Mouse (Mus musculus): Measurements from ENCODE around the gene Olfr1373. TPM values are rescaled to one million over a fixed set of nuclear protein-coding genes. Genes with fewer than 3 reads are reported as not detected.

The Olfr1373 gene
- polyA plus RNA-seq, 1 experiment from 2014 or later: not detected

- DNase-seq: no peak
- no peak overlapping the region for H3K4me2 ChIP-seq
- no peak overlapping the region for H3K9ac ChIP-seq
- H3K36me3 ChIP-seq (ENCODE audit: insufficient read depth): peaks cover 8% of the 10 kb centered on the region; the same call in 1 of the 2 replicates
- H3K4me1 ChIP-seq (ENCODE audit: insufficient read depth): 0 out of 2 replicates have a peak, but pooled peaks cover 2% of the 10 kb centered on the region
- H3K9me3 ChIP-seq (ENCODE audit: low read depth, low read length): no peaks in the 10 kb centered on the region
- H3K27ac ChIP-seq (ENCODE audit: low read depth): no peak overlapping the region
- WGBS: 71% methylated on average over 7 of the region's 7 CpGs
- no peaks in the 10 kb centered on the region for H3K27me3 ChIP-seq (ENCODE audit: insufficient read depth, low read length)
- no peak overlapping the region for H3K4me3 ChIP-seq (ENCODE audit: low read depth, low read length)
- peak; percentile 44; the same call in 1 of the 2 replicates for TF ChIP-seq CTCF (IDR thresholded peaks at IDR 0.05; ENCODE audit: low read depth)
- no peak for ATAC-seq (ENCODE audit: insufficient read depth)
Measured at GRCm38 (mm10) chr11:52130451-52131068, 14.8 kb downstream of the Olfr1373 start.

DNA sequence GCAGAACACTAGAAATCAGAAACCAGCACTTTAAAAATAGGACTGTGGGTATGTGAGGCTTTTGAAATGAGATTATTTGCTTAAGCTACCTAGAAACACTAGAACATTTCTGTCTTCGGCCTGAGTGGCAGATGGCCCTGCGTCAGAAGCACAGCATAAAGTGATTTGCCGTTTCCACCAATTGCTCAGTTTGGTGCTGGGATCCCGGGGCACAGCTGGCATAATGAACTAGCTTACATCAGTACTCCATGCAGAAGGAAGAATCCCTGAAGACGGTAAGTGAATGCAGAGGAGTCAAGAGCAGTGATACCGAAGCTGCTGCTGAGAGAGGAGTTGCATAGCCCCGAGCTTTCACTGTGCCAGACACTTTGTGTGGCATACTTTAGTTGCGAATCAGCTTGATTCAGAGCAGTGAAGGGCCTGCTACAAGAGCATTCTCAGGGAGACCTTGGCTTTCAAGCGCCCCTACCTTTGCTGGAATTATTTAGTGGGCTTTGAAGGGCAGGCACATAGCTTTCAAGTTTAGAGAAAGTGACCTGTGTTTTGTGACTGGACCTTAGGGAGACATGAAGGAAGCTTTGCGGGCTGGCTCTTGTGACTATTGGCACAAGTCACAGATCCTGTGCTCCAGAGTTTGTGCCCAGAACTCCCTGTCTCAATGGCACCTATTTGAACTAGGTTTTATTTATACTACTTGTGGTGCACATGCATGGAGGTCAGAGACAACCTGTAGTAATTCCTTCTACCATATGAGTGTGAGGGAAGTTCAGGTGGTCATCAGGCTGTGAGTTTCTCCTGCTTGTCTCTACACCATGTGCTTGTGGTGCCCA lies 15.5 kb downstream of the Olfr1373 start:
- no peak overlapping the region for H3K9ac ChIP-seq
- H3K9me3 ChIP-seq (ENCODE audit: low read depth, low read length): no peaks in the 10 kb centered on the region
- H3K4me3 ChIP-seq (ENCODE audit: low read depth, low read length): no peak overlapping the region
- H3K27me3 ChIP-seq (ENCODE audit: insufficient read depth, low read length): no peaks in the 10 kb centered on the region
- H3K4me1 ChIP-seq (ENCODE audit: insufficient read depth): 0 out of 2 replicates have a peak, but pooled peaks cover 2% of the 10 kb centered on the region
- no peak for TF ChIP-seq CTCF (IDR thresholded peaks at IDR 0.05; ENCODE audit: low read depth)
- H3K4me2 ChIP-seq: no peak overlapping the region
- WGBS: 58% methylated on average over 10 of the region's 10 CpGs
- ATAC-seq (ENCODE audit: insufficient read depth) (no peak), DNase-seq (no peak)
- peaks cover 16% of the 10 kb centered on the region for H3K36me3 ChIP-seq (ENCODE audit: insufficient read depth)
- peak overlapping the region; percentile 26; the same call in 1 of the 2 replicates for H3K27ac ChIP-seq (ENCODE audit: low read depth)

- Histone ChIP-seq H3K9me3 (ENCODE audit: low read depth, low read length) (no peaks in the 10 kb centered on the region), H3K27ac (ENCODE audit: low read depth) (peak overlapping the region; percentile 26; the same call in 1 of the 2 replicates), H3K27me3 (ENCODE audit: insufficient read depth, low read length) (no peaks in the 10 kb centered on the region), H3K4me3 (ENCODE audit: low read depth, low read length) (no peak overlapping the region), H3K4me2 (no peak overlapping the region), H3K4me1 (ENCODE audit: insufficient read depth) (0 out of 2 replicates have a peak, but pooled peaks cover 2% of the 10 kb centered on the region), H3K9ac (no peak overlapping the region), H3K36me3 (ENCODE audit: insufficient read depth) (peaks cover 22% of the 10 kb centered on the region)
- TF ChIP-seq CTCF (IDR thresholded peaks at IDR 0.05; ENCODE audit: low read depth): peak; percentile 26; the same call in 1 of the 2 replicates
- ATAC-seq (ENCODE audit: insufficient read depth) (peak; percentile 15; the same call in 1 of the 2 replicates), DNase-seq (peak; percentile 39)
- WGBS: 27% methylated on average over 3 of the region's 3 CpGs
Measured at GRCm38 (mm10) chr11:52129171-52129570, 16.2 kb downstream of the Olfr1373 start.

- no peaks in the 10 kb centered on the region for H3K9me3 ChIP-seq (ENCODE audit: low read depth, low read length)
- no peak overlapping the region for H3K27ac ChIP-seq (ENCODE audit: low read depth)
- DNase-seq: no peak
- WGBS: 55% methylated on average over 5 of the region's 5 CpGs
- no peak overlapping the region for H3K9ac ChIP-seq
- no peak overlapping the region for H3K4me3 ChIP-seq (ENCODE audit: low read depth, low read length)
- no peaks in the 10 kb centered on the region for H3K27me3 ChIP-seq (ENCODE audit: insufficient read depth, low read length)
- H3K36me3 ChIP-seq (ENCODE audit: insufficient read depth): peaks cover 28% of the 10 kb centered on the region
- ATAC-seq (ENCODE audit: insufficient read depth): no peak
- no peak for TF ChIP-seq CTCF (IDR thresholded peaks at IDR 0.05; ENCODE audit: low read depth)
- H3K4me1 ChIP-seq (ENCODE audit: insufficient read depth): 0 out of 2 replicates have a peak, but pooled peaks cover 2% of the 10 kb centered on the region
- no peak overlapping the region for H3K4me2 ChIP-seq
Measured at GRCm38 (mm10) chr11:52128316-52129061, 16.8 kb downstream of the Olfr1373 start.

DNA sequence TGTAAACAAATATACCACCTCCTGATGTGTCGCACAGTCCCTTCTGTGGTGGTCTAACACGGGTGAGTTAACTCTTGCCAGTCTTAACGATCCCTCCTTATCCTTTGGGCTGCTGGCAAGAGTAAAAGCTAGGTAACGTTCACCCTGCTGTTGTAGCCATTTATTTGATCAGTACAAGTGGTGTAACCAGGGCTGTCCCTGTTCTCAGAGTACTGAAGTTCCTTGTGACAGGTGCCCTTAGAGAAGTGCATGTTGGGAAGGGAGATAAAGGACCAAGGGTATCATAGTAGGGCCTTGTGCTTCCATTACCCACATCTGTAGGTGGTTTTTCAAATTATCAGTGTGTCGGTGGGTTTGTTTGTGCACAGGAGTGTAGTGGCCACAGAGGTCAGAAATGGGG lies 17.6 kb downstream of the Olfr1373 start:
- H3K9ac ChIP-seq: no peak overlapping the region
- no peak overlapping the region for H3K4me3 ChIP-seq (ENCODE audit: low read depth, low read length)
- no peaks in the 10 kb centered on the region for H3K9me3 ChIP-seq (ENCODE audit: low read depth, low read length)
- 0 out of 2 replicates have a peak, but pooled peaks cover 2% of the 10 kb centered on the region for H3K4me1 ChIP-seq (ENCODE audit: insufficient read depth)
- H3K27ac ChIP-seq (ENCODE audit: low read depth): no peak overlapping the region
- H3K36me3 ChIP-seq (ENCODE audit: insufficient read depth): peaks cover 35% of the 10 kb centered on the region
- no peaks in the 10 kb centered on the region for H3K27me3 ChIP-seq (ENCODE audit: insufficient read depth, low read length)
- WGBS: 60% methylated on average over 5 of the region's 5 CpGs
- no peak for ATAC-seq (ENCODE audit: insufficient read depth)
- no peak for DNase-seq
- no peak for TF ChIP-seq CTCF (IDR thresholded peaks at IDR 0.05; ENCODE audit: low read depth)
- no peak overlapping the region for H3K4me2 ChIP-seq

DNA sequence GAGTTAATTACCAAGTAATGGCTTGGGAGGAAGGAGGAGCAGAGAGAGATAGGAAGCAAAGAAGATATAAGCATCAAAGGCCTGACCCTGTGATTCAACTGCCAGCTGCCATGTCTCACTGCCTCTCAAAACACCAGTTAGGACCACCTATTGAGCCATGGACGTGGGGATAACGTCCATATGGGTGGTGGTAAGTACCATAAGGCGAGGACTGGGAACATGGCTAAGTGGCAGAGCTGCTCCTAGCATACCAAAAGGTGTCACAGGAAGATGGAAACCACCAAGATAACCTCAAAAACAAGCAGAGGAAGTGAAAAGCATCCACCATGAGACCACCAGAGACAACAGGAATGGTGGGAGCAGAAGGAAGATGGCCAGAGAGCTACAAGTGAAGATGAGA lies 18.2 kb downstream of the Olfr1373 start:
- Histone ChIP-seq H3K27ac (ENCODE audit: low read depth) (no peak overlapping the region), H3K9me3 (ENCODE audit: low read depth, low read length) (no peaks in the 10 kb centered on the region), H3K4me3 (ENCODE audit: low read depth, low read length) (no peak overlapping the region), H3K9ac (no peak overlapping the region), H3K27me3 (ENCODE audit: insufficient read depth, low read length) (no peaks in the 10 kb centered on the region), H3K4me1 (ENCODE audit: insufficient read depth) (0 out of 2 replicates have a peak, but pooled peaks cover 2% of the 10 kb centered on the region), H3K36me3 (ENCODE audit: insufficient read depth) (peaks cover 40% of the 10 kb centered on the region), H3K4me2 (no peak overlapping the region)
- no peak for TF ChIP-seq CTCF (IDR thresholded peaks at IDR 0.05; ENCODE audit: low read depth)
- 53% methylated on average over 3 of the region's 3 CpGs for WGBS
- DNase-seq (no peak), ATAC-seq (ENCODE audit: insufficient read depth) (no peak)
